Mouse (Mus musculus): ENCODE results near the gene Pou1f1.

Pou1f1 gene

GRCm38 (mm10) chr16:65564306-65564705, 44.0 kb downstream of the Pou1f1 start:
- DNase-seq (ENCODE audit: low read depth, low spot score) = no peak

- no peak for DNase-seq (ENCODE audit: low read depth, low spot score)
These were observed 44.6 kb downstream of the Pou1f1 start for GRCm38 (mm10) chr16:65564951-65565350.

GRCm38 (mm10) chr16:65568853-65569252, 48.5 kb downstream of the Pou1f1 start:
- DNase-seq (ENCODE audit: low read depth, low spot score) = no peak

GRCm38 (mm10) chr16:65577298-65578029, 57.2 kb downstream of the Pou1f1 start:
- no peak for DNase-seq (ENCODE audit: low read depth, low spot score)
